Mouse (Mus musculus): ENCODE measurements at regions not wholly inside any gene's neighbourhood (a gene's known extent, or its start where the extent isn't known, plus 50 kb on each side); places are given as distances from the start of the nearest gene placed in this dataset.
"Not testable (repeated sequence)": the region's sequence is repeated elsewhere in the genome, so short reads cannot be mapped to it uniquely, and the experiment has no call there.

GRCm38 (mm10) chr1:79379736-79380135 is 60.2 kb downstream of the Scg2 start:
- ATAC-seq (ENCODE audit: low TSS enrichment) = no peak

GRCm38 (mm10) chr1:79374811-79375210 is 65.1 kb downstream of the Scg2 start:
- ATAC-seq (ENCODE audit: low TSS enrichment) = no peak

- peak; percentile 34; the same call in 1 of the 2 replicates for ATAC-seq (ENCODE audit: low TSS enrichment)
These were observed 82.5 kb downstream of the Scg2 start for GRCm38 (mm10) chr1:79357291-79358045.

GRCm38 (mm10) chr1:79346511-79346910 is 93.4 kb downstream of the Scg2 start:
- ATAC-seq (ENCODE audit: low TSS enrichment) = peak; percentile 80

GRCm38 (mm10) chr1:79335480-79336114 is 104.3 kb downstream of the Scg2 start:
- peak; percentile 68 for ATAC-seq (ENCODE audit: low TSS enrichment)

- ATAC-seq (ENCODE audit: low TSS enrichment) = no peak
These were observed 122.7 kb downstream of the Scg2 start for GRCm38 (mm10) chr1:79317194-79317593.

- ATAC-seq (ENCODE audit: low TSS enrichment) = no peak
These were observed 125.1 kb downstream of the Scg2 start for GRCm38 (mm10) chr1:79314774-79315173.

GRCm38 (mm10) chr1:79312153-79312552 is 127.8 kb downstream of the Scg2 start:
- peak; percentile 97 for ATAC-seq (ENCODE audit: low TSS enrichment)

- ATAC-seq (ENCODE audit: low TSS enrichment) = no peak
These were observed 136.3 kb downstream of the Scg2 start for GRCm38 (mm10) chr1:79303602-79304001.

- no peak for ATAC-seq (ENCODE audit: low TSS enrichment)
These were observed 140.3 kb downstream of the Scg2 start for GRCm38 (mm10) chr1:79299639-79300038.

- ATAC-seq (ENCODE audit: low TSS enrichment) = peak; percentile 85
These were observed 180.2 kb downstream of the Scg2 start for GRCm38 (mm10) chr1:79259726-79260125.

- ATAC-seq (ENCODE audit: low TSS enrichment) = no peak
These were observed 226.9 kb downstream of the Scg2 start for GRCm38 (mm10) chr1:79212970-79213369.

- ATAC-seq (ENCODE audit: low TSS enrichment) = no peak
These were observed 227.4 kb downstream of the Scg2 start for GRCm38 (mm10) chr1:79212471-79212870.

GRCm38 (mm10) chr1:79211981-79212380 is 227.9 kb downstream of the Scg2 start:
- ATAC-seq (ENCODE audit: low TSS enrichment) = not testable (repeated sequence)

GRCm38 (mm10) chr1:79207207-79207606 is 232.7 kb downstream of the Scg2 start:
- ATAC-seq (ENCODE audit: low TSS enrichment) = no peak

- no peak for ATAC-seq (ENCODE audit: low TSS enrichment)
These were observed 242.2 kb downstream of the Scg2 start for GRCm38 (mm10) chr1:79197682-79198081.

- no peak for ATAC-seq (ENCODE audit: low TSS enrichment)
These were observed 248.9 kb downstream of the Scg2 start for GRCm38 (mm10) chr1:79191031-79191430.

- no peak for ATAC-seq (ENCODE audit: low TSS enrichment)
These were observed 256.1 kb downstream of the Scg2 start for GRCm38 (mm10) chr1:79183534-79184411.

- ATAC-seq (ENCODE audit: low TSS enrichment) = peak; percentile 65; the same call in 1 of the 2 replicates
These were observed 295.8 kb downstream of the Scg2 start for GRCm38 (mm10) chr1:79144113-79144512.
